In genomic region chr9:50752784-50753615, GRCm38 (mm10) we compare ENCODE assay signal across 10 mouse cellular contexts. TPM values are rescaled to one million over a fixed set of nuclear protein-coding genes. Genes with fewer than 3 reads are reported as not detected.
DNase-seq lines count a peak whose midpoint lies in the region; ATAC-seq and TF ChIP-seq lines count a peak whose summit lies in the region.
"Had no signal": no experiment of that assay in that cellular context is flagged by ENCODE, and none has a peak within 500 bp of the region (broad histone marks: within the 10 kb centered on the region; RNA-seq: fewer than 3 reads in every experiment).

No protein-coding gene starts in this region.

- WGBS in kidney, embryonic 14.5 days: 60% methylated on average over 17 of the region's 17 CpGs
- 82% methylated on average over 17 of the region's 17 CpGs for WGBS in liver, adult 2 months

- no peaks in the 10 kb centered on the region for H3K9me3 ChIP-seq in kidney, embryonic 14.5 days (ENCODE audit: control insufficient read depth, low read length)
- H3K9me3 ChIP-seq: embryonic facial prominence, embryonic 12.5 days; neural tube, embryonic 12.5 days had no signal

- H3K9ac ChIP-seq in kidney, embryonic 14.5 days (ENCODE audit: low read depth, low read length): no peak overlapping the region
- peak overlapping the region; percentile 12 for H3K9ac ChIP-seq in liver, adult 2 months (ENCODE audit: low read depth, low read length)
- H3K9ac ChIP-seq: embryonic facial prominence, embryonic 12.5 days; neural tube, embryonic 12.5 days had no signal

- peak overlapping the region; percentile 45 for H3K27ac ChIP-seq in brown adipose tissue, adult 24 weeks (replicated peaks; ENCODE audit: low read depth, low read length)
- 0 out of 2 replicates have a peak overlapping the region, but pooled peaks have one; percentile 30 for H3K27ac ChIP-seq in kidney, embryonic 14.5 days (ENCODE audit: low read depth, low read length)
- no peak overlapping the region; the same call in 1 of the 2 replicates for H3K27ac ChIP-seq in liver, adult 2 months (replicated peaks; ENCODE audit: insufficient read depth, low read depth, low read length)
- H3K27ac ChIP-seq: neural tube, embryonic 12.5 days had no signal

- no peak for TF ChIP-seq CTCF in liver, adult 2 months (IDR thresholded peaks at IDR 0.05; ENCODE audit: low read depth, low read length)

- no peaks in the 10 kb centered on the region for H3K4me1 ChIP-seq in brown adipose tissue, adult 24 weeks (ENCODE audit: control insufficient read depth, insufficient read depth, insufficient read length, low read length)
- H3K4me1 ChIP-seq in kidney, embryonic 14.5 days (ENCODE audit: control insufficient read depth, insufficient read depth, low read length): no peaks in the 10 kb centered on the region
- H3K4me1 ChIP-seq in liver, adult 2 months (ENCODE audit: control insufficient read depth, insufficient read depth, low read length): no peaks in the 10 kb centered on the region
- H3K4me1 ChIP-seq: neural tube, embryonic 12.5 days had no signal

- H3K4me3 ChIP-seq in brown adipose tissue, adult 24 weeks (ENCODE audit: insufficient read depth, low read depth, low read length): peak overlapping the region; percentile 53
- H3K4me3 ChIP-seq in kidney, embryonic 14.5 days (ENCODE audit: low read length): no peak overlapping the region
- peak overlapping the region; percentile 44 for H3K4me3 ChIP-seq in liver, adult 2 months (ENCODE audit: insufficient read depth, low read depth, low read length)
- H3K4me3 ChIP-seq: embryonic facial prominence, embryonic 12.5 days; neural tube, embryonic 12.5 days had no signal

- no peak overlapping the region for H3K4me2 ChIP-seq in kidney, embryonic 14.5 days (replicated peaks; ENCODE audit: low read depth, low read length)
- H3K4me2 ChIP-seq: embryonic facial prominence, embryonic 12.5 days; neural tube, embryonic 12.5 days had no signal

- no peaks in the 10 kb centered on the region for H3K36me3 ChIP-seq in kidney, embryonic 14.5 days (ENCODE audit: control insufficient read depth, insufficient read depth, low read length)
- no peaks in the 10 kb centered on the region for H3K36me3 ChIP-seq in liver, adult 2 months (ENCODE audit: control insufficient read depth, insufficient read depth, low read length)
- H3K36me3 ChIP-seq: embryonic facial prominence, embryonic 12.5 days; neural tube, embryonic 12.5 days had no signal

- no peaks in the 10 kb centered on the region for H3K79me2 ChIP-seq in liver, adult 2 months (ENCODE audit: control insufficient read depth, insufficient read depth, low read length)

- peak; percentile 67 for ATAC-seq in kidney, embryonic 14.5 days (ENCODE audit: low FRiP score, low TSS enrichment)

- 0 out of 2 replicates have a peak, but pooled peaks cover 3% of the 10 kb centered on the region for H3K27me3 ChIP-seq in kidney, embryonic 14.5 days (ENCODE audit: control insufficient read depth, insufficient read depth, low read length)
- no peaks in the 10 kb centered on the region for H3K27me3 ChIP-seq in liver, adult 2 months (ENCODE audit: control insufficient read depth, insufficient read depth, low read length)
- H3K27me3 ChIP-seq: neural tube, embryonic 12.5 days had no signal

- no peak for TF ChIP-seq POLR2A in liver, adult 2 months (IDR thresholded peaks at IDR 0.05; ENCODE audit: extremely low read depth, insufficient read depth, low read length)

- peak; percentile 54 to 79 for DNase-seq in adrenal gland, adult (ENCODE audit: inconsistent age in 2 of 2, low spot score in 1 of 2)
- DNase-seq in adrenal gland, adult 18-20 months (ENCODE audit: low spot score in 2 of 2): no peak
- peak; percentile 72 to 89 for DNase-seq in gastrocnemius, postnatal 4 days (ENCODE audit: low spot score in 2 of 2)
- peak; percentile 25 for DNase-seq in liver, adult 2 months (ENCODE audit: extremely low read depth, low read depth, low spot score)
- peak; percentile 46 for DNase-seq in right cerebral cortex, postnatal 4 days
- no peak for DNase-seq in spleen, postnatal 10 days (ENCODE audit: low spot score in 2 of 2)

RNA-seq across cellular contexts. Expression of gene Hspb2, which starts 0.8 kb away (rescaled TPM):
- total RNA-seq in adrenal gland, adult 18-20 months (2021): 1 to 10 TPM; 1.7 to 3.4 TPM
- polyA plus RNA-seq in brown adipose tissue, adult 24 weeks (2012; ENCODE audit: insufficient read depth, insufficient read length, missing spikeins): 1.8 and 5.9 TPM in 2 replicates
- total RNA-seq in gastrocnemius, postnatal 4 days (2021): 100 to 1,000 TPM; 135 to 140 TPM
- polyA plus RNA-seq in kidney, embryonic 14.5 days (2014; fragmentation: Nextera tagmentation; extraction: Ambion mirVana): 0.72 and 1.0 TPM in 2 replicates
- total RNA-seq in liver, adult 2 months (2014; rRNA removed): 0.55 TPM in 1 of 2 replicates, not detected in the other
- polyA plus RNA-seq in liver, adult 2 months (2012; rRNA removed): 0.88 and 1.1 TPM in 2 replicates

RNA-seq across cellular contexts. Expression of gene Cryab, which starts 1.9 kb away (rescaled TPM):
- total RNA-seq in adrenal gland, adult 18-20 months (2021): 10 to 100 TPM; 26.1 to 89.2 TPM
- polyA plus RNA-seq in brown adipose tissue, adult 24 weeks (2012; ENCODE audit: insufficient read depth, insufficient read length, missing spikeins): 145 and 189 TPM in 2 replicates
- total RNA-seq in gastrocnemius, postnatal 4 days (2021): 100 to 1,000 TPM; 649 to 722 TPM
- 15.7 and 20.6 TPM in 2 replicates for polyA plus RNA-seq in kidney, embryonic 14.5 days (2014; fragmentation: Nextera tagmentation; extraction: Ambion mirVana)
- 1.3 and 2.4 TPM in 2 replicates for total RNA-seq in liver, adult 2 months (2014; rRNA removed)
- 5.5 and 6.6 TPM in 2 replicates for polyA plus RNA-seq in liver, adult 2 months (2012; rRNA removed)

RNA-seq across cellular contexts. Expression of gene 2310030G06Rik, which starts 6.7 kb away (rescaled TPM):
- total RNA-seq in adrenal gland, adult 18-20 months (2021): 1 to 10 TPM; 5.1 to 5.4 TPM
- polyA plus RNA-seq in brown adipose tissue, adult 24 weeks (2012; ENCODE audit: insufficient read depth, insufficient read length, missing spikeins): 2.7 and 5.0 TPM in 2 replicates
- 1 to 10 TPM; 2.1 to 2.2 TPM for total RNA-seq in gastrocnemius, postnatal 4 days (2021)
- 8.7 and 9.3 TPM in 2 replicates for polyA plus RNA-seq in kidney, embryonic 14.5 days (2014; fragmentation: Nextera tagmentation; extraction: Ambion mirVana)
- total RNA-seq in liver, adult 2 months (2014; rRNA removed): 14.9 and 15.7 TPM in 2 replicates
- 13.9 and 14.9 TPM in 2 replicates for polyA plus RNA-seq in liver, adult 2 months (2012; rRNA removed)

RNA-seq across cellular contexts. Expression of gene Dixdc1, which starts 13.7 kb away (rescaled TPM):
- 1 to 10 TPM; 5.4 to 7.7 TPM for total RNA-seq in adrenal gland, adult 18-20 months (2021)
- 5.3 and 9.5 TPM in 2 replicates for polyA plus RNA-seq in brown adipose tissue, adult 24 weeks (2012; ENCODE audit: insufficient read depth, insufficient read length, missing spikeins)
- total RNA-seq in gastrocnemius, postnatal 4 days (2021): 10 to 100 TPM; 12.6 to 14.8 TPM
- 5.7 and 10.3 TPM in 2 replicates for polyA plus RNA-seq in kidney, embryonic 14.5 days (2014; fragmentation: Nextera tagmentation; extraction: Ambion mirVana)
- 20.3 and 22.8 TPM in 2 replicates for total RNA-seq in liver, adult 2 months (2014; rRNA removed)
- 3.7 and 4.6 TPM in 2 replicates for polyA plus RNA-seq in liver, adult 2 months (2012; rRNA removed)

RNA-seq across cellular contexts. Expression of gene Fdxacb1, which starts 15.0 kb away (rescaled TPM):
- total RNA-seq in adrenal gland, adult 18-20 months (2021): 1 to 10 TPM; 4.5 to 5.6 TPM
- 5.1 and 9.2 TPM in 2 replicates for polyA plus RNA-seq in brown adipose tissue, adult 24 weeks (2012; ENCODE audit: insufficient read depth, insufficient read length, missing spikeins)
- 1 to 10 TPM; 5.9 to 6.9 TPM for total RNA-seq in gastrocnemius, postnatal 4 days (2021)
- polyA plus RNA-seq in kidney, embryonic 14.5 days (2014; fragmentation: Nextera tagmentation; extraction: Ambion mirVana): 11.1 and 11.5 TPM in 2 replicates
- total RNA-seq in liver, adult 2 months (2014; rRNA removed): 4.2 and 4.7 TPM in 2 replicates
- 2.5 and 2.6 TPM in 2 replicates for polyA plus RNA-seq in liver, adult 2 months (2012; rRNA removed)

Comparison
In these comparisons a context has a peak if more than half of its experiments do, and no peak if none do; other contexts are left out.
1. DNase-seq: peak in adrenal gland, adult (2 of 2), gastrocnemius, postnatal 4 days (2 of 2), liver, adult 2 months (single experiment) and right cerebral cortex, postnatal 4 days (single experiment); none in adrenal gland, adult 18-20 months (0 of 2) and spleen, postnatal 10 days (0 of 2).
2. RNA of gene Hspb2, which starts 0.8 kb away (total RNA-seq): 135 to 140 TPM in gastrocnemius, postnatal 4 days; 1.7 to 3.4 TPM in adrenal gland, adult 18-20 months and 0.55 TPM in liver, adult 2 months; every median in the first group is over 10 times any median in the second.